Mouse (Mus musculus): ENCODE measurements around the gene Nck2.

Nck2 gene

GRCm38 (mm10) chr1:43574793-43575304, 130.5 kb downstream of the Nck2 start:
- DNase-seq (ENCODE audit: low read depth): no peak

- DNase-seq (ENCODE audit: low read depth): no peak
Observed at GRCm38 (mm10) chr1:43577371-43577770, 133.0 kb downstream of the Nck2 start.

GRCm38 (mm10) chr1:43583564-43583963, 139.2 kb downstream of the Nck2 start:
- no peak for DNase-seq (ENCODE audit: low read depth)

- DNase-seq (ENCODE audit: low read depth): no peak
Observed at GRCm38 (mm10) chr1:43589001-43589400, 144.6 kb downstream of the Nck2 start.

GRCm38 (mm10) chr1:43589910-43590309, 145.5 kb downstream of the Nck2 start:
- DNase-seq (ENCODE audit: low read depth): no peak

- no peak for DNase-seq (ENCODE audit: low read depth)
Observed at GRCm38 (mm10) chr1:43590727-43591126, 146.3 kb downstream of the Nck2 start.

- no peak for DNase-seq (ENCODE audit: low read depth)
Observed at GRCm38 (mm10) chr1:43593069-43593468, 148.7 kb downstream of the Nck2 start.

GRCm38 (mm10) chr1:43594738-43595137, 150.4 kb downstream of the Nck2 start:
- DNase-seq (ENCODE audit: low read depth): no peak

- DNase-seq (ENCODE audit: low read depth): no peak
Observed at GRCm38 (mm10) chr1:43597731-43598130, 153.4 kb downstream of the Nck2 start.

- no peak for DNase-seq (ENCODE audit: low read depth)
Observed at GRCm38 (mm10) chr1:43599483-43599882, 155.1 kb downstream of the Nck2 start.

- no peak for DNase-seq (ENCODE audit: low read depth)
Observed at GRCm38 (mm10) chr1:43601054-43601453, 156.7 kb downstream of the Nck2 start.

- DNase-seq (ENCODE audit: low read depth): no peak
Observed at GRCm38 (mm10) chr1:43615948-43616347, 171.6 kb downstream of the Nck2 start.
